Mouse (Mus musculus) embryo, embryonic 11 days (tissue): ENCODE results near the gene Ramp1.

Source experiments
- DNase-seq: peaks from one replicate; pipeline ENCODE4 v3.0.0-alpha.2; 2015

Gene Ramp1

DNA sequence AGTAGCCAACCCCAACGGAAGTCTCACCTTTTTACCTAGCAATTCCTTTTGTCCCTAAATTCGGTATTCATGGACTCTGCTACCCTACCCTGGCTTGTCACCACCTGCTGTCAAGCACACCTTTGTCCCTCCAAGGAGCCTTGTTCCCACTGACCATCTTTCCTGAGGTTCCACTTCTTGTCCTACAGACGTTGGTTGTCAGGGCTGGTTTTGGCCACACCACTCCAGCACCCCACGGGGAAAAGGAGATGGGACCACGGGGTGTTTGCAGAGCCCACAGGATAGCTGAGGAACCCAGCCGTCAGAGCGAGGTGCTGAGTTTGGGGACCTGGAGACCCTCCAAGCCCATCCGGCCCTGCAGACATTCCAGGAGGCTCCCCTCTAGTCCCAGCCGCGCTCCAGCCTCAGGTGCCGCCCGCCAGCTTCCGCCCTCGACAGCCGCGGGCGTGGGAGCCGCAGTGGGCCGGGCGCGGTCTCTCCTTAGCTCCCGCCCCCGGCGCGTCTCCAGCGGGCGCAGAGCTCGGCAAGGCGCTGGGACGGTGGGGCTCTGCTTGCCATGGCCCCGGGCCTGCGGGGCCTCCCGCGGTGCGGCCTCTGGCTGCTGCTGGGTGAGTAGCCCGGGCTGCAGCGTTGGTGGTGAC lies at the start of gene Ramp1:
TSS of gene Ramp1 (plus strand) at position 290 of the 641 bp plus-strand sequence.
- DNase-seq = peak; percentile 56

DNA sequence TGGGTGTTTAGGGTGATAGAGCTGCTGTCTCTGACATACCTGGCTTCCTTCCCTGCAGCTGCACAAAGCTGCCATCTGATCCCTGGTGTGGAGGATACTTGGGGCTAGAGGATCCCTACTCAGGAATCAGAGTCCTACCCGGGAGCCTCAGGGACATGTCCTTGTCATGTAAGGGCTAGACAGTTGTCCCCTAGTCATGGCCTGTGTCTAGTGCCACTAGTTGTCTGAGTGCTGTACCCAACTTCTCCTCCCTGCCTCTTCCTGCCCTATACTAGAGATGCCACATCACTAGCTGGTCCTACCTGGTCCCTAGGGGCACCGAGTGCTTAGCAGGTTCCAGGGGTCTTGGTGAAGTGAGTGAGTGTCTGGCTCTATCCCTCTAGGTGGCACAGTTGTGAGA lies 42.6 kb upstream of the Ramp1 start:
- DNase-seq = no peak

GRCm38 (mm10) chr1:91144813-91145212 lies 34.8 kb upstream of the Ramp1 start, which contains the start of gene Rbm44:
Gene Rbm44, plus strand, starts transcription at chr1:91145089.
- peak; percentile 25 for DNase-seq

- no peak for DNase-seq
These were observed 28.1 kb upstream of the Ramp1 start for GRCm38 (mm10) chr1:91151509-91151908.

DNA sequence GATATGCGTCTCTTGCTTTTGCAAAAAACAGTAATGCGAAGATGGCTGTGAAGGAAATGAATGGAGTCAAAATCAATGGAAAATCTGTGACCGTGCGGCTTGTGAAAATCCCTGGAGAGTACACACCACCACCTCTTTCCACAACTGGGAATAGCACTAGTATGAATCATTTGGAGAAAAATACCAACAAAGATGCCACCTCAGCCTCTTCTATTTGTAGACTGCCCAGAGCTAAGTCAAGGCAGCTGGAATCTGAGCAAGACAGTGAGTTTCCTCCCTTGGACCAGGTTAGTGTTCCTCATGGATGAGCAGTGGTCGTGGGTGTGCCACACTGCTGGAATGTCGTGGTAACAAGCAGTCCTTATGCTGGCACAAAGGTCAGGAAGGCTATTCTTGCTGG lies 12.8 kb upstream of the Ramp1 start:
- no peak for DNase-seq

- DNase-seq = no peak
These were observed 10.5 kb upstream of the Ramp1 start for GRCm38 (mm10) chr1:91169157-91169556.

DNA sequence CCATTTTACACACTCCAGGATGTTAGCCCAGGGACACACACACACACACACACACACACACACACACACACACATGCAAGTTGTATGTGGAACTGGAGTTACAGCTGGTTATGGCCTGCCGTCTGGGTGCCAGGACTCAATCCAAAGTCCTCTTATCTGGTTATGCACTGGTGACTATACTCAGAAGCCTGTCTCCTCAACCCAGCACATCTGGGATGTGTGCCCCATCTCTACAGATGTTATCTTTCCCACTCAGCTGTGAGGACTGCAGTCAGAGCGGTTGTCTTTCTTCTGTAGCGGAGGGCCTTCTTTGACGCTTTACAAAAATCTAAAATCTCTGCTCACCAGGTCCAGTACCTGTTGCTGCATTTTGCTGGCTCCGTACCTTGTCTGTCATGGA lies 4.8 kb upstream of the Ramp1 start:
- DNase-seq = no peak

- no peak for DNase-seq
These were observed 3.6 kb upstream of the Ramp1 start for GRCm38 (mm10) chr1:91176026-91176425.

DNA sequence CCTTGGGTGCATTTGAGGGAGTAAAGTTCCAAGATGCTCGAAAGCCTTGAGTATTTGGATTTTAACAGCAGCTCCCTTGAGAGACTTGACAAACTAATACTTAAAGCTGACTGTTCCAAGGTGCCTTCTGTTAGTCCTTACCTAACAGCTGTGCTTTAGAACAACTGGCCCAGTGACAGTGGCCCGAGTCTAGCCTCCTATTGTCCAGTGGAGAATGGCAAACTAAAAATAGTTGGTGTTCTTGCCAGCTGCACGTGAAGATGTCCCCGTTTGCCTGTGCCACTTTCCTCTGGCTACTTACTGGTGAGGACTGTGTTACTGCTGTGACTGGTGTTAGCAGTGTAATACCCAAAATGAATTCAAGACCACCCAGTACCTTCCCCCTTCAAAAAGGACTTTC lies 2.8 kb upstream of the Ramp1 start:
- no peak for DNase-seq

DNA sequence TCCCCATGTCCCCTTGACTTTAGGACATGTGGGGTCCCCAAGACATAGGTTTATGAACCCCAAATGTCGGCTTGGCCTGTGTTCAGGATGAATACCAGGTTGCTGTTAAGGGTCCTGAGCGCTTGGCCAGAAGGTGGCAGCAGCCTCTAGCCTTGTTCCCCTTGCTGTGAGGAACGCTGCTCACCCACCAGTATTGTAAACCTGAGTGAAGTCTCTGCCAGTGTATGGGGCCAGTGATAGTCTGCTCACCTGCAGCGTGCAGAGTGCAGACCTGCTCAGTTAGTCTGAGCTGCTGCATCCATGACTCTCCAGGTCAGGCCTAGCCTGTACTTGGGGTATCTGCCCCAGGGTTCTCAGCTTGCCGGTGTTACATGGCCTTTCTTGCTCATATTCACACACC lies 536 bp upstream of the Ramp1 start:
- DNase-seq = peak; percentile 68

GRCm38 (mm10) chr1:91180174-91180565 lies 548 bp downstream of the Ramp1 start:
- DNase-seq = no peak

DNA sequence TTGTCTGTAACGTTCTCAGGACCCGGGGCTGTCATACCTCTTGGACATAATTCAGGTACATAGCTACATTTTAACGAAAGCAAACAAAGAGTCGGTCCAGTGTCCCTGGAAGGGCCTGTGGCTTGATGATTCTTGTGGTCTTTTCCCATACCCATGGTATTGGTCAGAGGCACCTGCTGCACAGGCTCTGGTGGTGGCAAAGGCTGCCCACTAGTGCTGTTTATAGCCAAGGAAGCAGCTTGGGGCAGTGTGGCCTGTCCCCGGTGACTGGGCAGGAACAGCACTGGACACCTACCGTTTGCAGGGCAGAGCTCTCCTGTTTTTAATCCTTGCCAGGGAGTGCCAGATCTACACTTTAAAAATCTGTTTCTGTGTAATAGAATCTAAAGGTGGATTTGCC lies 1.1 kb downstream of the Ramp1 start:
- DNase-seq = no peak

GRCm38 (mm10) chr1:91181261-91181660 lies 1.6 kb downstream of the Ramp1 start:
- no peak for DNase-seq

DNA sequence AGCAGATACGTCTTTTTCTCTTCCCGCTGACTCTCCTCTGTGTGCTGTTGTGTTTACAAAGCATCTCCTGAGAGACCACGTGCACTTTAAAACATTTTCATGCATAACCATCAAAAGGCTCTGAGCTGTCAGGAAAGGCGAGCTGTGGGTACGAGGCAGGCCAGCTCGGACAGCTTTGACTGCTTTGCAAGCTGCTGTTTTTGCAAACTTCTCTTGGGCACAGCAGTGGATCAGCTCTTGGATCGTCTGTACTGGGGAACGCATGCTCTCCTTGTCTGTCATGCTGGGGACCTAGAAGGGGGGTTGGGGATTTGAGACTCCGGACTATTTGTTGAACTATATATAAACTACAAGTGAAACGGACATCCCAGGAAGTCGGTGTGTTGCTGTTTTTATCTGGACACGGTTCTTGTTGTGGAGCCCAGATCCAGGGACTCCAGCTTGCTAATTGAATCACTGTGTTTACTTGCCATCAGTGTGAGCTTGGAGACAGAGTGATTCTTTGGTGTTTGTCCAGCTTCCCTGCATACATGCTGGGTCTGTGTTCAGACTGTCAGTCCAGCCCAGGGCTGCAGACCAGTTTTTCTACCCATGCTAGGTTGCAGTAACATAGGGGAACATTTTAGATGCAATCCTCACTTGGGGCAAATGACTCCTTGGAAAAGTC lies 2.3 kb downstream of the Ramp1 start:
- no peak for DNase-seq

GRCm38 (mm10) chr1:91183305-91183704 lies 3.7 kb downstream of the Ramp1 start:
- no peak for DNase-seq

- DNase-seq = no peak
These were observed 7.1 kb downstream of the Ramp1 start for GRCm38 (mm10) chr1:91186677-91187076.

DNA sequence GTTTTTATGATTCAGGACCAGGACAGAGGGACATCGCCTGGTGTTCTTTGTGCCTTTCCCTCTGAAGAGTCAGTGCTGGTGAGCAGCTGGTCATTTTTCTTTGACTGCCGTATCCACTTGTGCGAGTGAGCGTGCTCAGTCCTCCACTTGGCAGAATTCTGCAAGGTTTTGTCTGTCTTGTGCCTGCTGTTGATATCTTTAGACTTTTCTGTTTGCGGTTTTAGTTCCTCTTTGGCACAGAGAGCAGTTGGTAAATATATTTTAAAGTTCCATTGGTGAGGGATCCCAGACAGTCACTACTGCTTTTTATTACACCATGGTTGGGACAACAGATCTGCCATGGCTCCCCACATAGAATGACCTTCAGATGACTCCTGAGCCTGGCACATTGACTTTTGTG lies 7.7 kb downstream of the Ramp1 start:
- DNase-seq = no peak

- no peak for DNase-seq
These were observed 8.4 kb downstream of the Ramp1 start for GRCm38 (mm10) chr1:91187786-91188640.

DNA sequence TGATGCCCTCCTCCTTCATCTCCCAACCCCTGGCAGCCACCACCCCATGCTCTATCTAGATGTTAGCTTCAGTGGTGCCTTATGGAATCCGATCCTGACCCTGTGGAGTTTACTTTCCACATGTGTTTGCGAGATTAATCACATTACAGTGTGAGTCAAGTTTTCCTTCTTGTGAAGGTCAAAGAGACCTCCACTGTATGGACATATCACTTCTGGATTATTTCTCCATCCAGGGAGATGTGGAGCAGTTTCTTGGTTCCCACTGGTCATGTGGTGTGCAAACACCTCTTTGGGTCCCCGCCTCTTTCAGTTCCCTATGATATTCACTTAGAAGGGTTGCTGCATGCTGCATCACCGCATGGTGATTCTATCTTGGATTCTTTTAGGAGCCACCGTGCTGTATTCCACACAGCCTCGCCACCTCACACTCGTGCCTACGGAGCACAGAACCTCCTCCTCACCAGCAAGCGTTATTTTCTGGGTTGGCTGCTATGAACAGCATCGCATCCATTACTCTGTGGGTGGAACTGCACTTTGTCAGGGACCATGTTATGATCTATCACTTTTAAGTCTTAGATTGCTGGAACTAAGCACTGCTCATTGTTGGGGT lies 9.3 kb downstream of the Ramp1 start:
- DNase-seq = no peak

DNA sequence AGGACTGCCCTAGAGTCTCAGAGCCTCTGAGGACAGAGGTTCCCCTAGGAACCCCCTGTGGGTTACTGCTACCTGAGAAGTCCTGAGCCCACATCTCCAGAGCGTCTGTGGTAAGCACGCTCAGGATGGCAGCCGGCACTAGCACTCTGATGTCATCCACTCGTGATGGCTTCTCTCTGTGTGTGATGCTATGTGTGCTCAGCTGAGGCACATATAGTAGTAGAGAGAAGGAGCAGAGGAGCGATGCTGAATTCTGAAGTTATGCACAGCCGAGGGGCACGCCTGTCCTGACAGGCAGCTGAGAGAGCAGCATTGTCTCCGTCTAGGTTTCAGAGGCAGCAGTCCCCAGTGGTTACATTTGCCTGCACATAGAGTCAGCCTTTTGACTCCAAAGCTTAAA lies 12.6 kb downstream of the Ramp1 start:
- no peak for DNase-seq

GRCm38 (mm10) chr1:91193242-91193641 lies 13.6 kb downstream of the Ramp1 start:
- no peak for DNase-seq

GRCm38 (mm10) chr1:91193680-91194079 lies 14.1 kb downstream of the Ramp1 start:
- no peak for DNase-seq

GRCm38 (mm10) chr1:91199793-91200192 lies 20.2 kb downstream of the Ramp1 start:
- no peak for DNase-seq
